Mouse (Mus musculus): ENCODE measurements around the gene Lrrc32.

Gene Lrrc32

GRCm38 (mm10) chr7:98544556-98544955 is 55.5 kb downstream of the Lrrc32 start:
- DNase-seq (ENCODE audit: low read depth, low spot score) = peak; percentile 64

DNA sequence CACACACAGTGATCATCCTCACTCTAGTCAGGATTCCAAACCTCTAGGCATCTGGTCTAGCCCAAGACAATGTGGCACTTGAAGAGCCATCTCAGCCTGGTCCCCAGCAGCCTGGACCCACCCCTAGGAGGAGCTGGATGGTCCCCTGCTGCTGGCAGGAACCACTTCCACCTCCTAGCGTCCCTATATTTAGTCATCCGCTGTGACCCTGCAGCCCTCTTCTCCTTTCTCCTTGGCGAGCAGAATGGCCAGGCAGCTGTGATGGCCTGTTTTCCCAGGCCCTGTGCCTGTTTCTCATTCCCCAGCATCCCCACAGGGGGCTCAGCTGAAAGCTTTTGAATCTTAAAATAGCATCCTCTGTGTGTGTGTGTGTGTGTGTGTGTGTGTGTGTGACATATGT is 59.8 kb downstream of the Lrrc32 start:
- no peak for DNase-seq (ENCODE audit: low read depth, low spot score)

DNA sequence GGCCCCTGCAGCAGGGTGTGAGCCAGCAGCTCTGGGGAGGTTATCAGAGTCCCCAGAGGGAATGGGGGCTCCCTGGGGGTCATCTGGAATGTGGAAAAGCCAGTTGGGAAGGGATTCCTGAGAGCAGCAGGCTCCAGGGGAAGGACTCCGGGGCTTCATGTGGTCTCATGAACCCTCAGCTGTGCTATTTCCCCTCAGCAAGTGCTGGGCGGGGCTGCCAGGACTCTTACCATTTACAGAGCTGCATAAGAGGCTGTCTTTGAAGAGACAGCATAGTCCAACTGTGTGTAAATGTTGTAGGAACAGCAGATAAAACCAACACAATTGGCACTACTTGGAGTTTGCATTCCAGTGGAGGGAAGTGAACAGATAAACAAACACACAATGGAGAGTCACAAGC is 61.5 kb downstream of the Lrrc32 start:
- peak; percentile 47 for DNase-seq (ENCODE audit: low read depth, low spot score)

- no peak for DNase-seq (ENCODE audit: low read depth, low spot score)
These were observed 62.0 kb downstream of the Lrrc32 start for GRCm38 (mm10) chr7:98551041-98551440.

All from CD4-positive, CD25-positive, alpha-beta regulatory T cell, adult 2 months (primary cell).